Mouse (Mus musculus): ENCODE measurements around the gene Camk1d.

- TF ChIP-seq CTCF (IDR thresholded peaks at IDR 0.05; ENCODE audit: borderline replicate concordance, insufficient read depth, low read depth, low read length) (no peak), POLR2A (IDR thresholded peaks at IDR 0.05; ENCODE audit: borderline replicate concordance, insufficient read depth, low read length) (no peak)
These were observed 284.4 kb downstream of the Camk1d start for GRCm38 (mm10) chr2:5429921-5430320.
